Mouse (Mus musculus) ZHBTc4 (cell line): ENCODE measurements at regions not wholly inside any gene's neighbourhood (a gene's known extent, or its start where the extent isn't known, plus 50 kb on each side); places are given as distances from the start of the nearest gene placed in this dataset.

Source experiments
- DNase-seq: peaks from one replicate; pipeline ENCODE4 v3.0.0-alpha.2; 2011; ENCODE audit warnings: low read depth, low spot score

- peak; percentile 80 for DNase-seq
These were observed 65.9 kb upstream of the Peli2 start for GRCm38 (mm10) chr14:48054719-48055118.

- no peak for DNase-seq
These were observed 64.8 kb upstream of the Peli2 start for GRCm38 (mm10) chr14:48055861-48056260.

GRCm38 (mm10) chr14:48058234-48058868 lies 62.3 kb upstream of the Peli2 start:
- no peak for DNase-seq

- DNase-seq, result no peak
These were observed 60.8 kb upstream of the Peli2 start for GRCm38 (mm10) chr14:48059664-48060455.

GRCm38 (mm10) chr14:48068641-48069040 lies 52.0 kb upstream of the Peli2 start:
- DNase-seq, result no peak
